Mouse (Mus musculus) layer of hippocampus, adult 18-20 months (tissue): Measurements from ENCODE around the gene Nid2. TPM values are rescaled to one million over a fixed set of nuclear protein-coding genes. Genes with fewer than 3 reads are reported as not detected.

Source experiments
- DNase-seq, 2 experiments: peaks; one replicate each; pipeline ENCODE4 v3.0.0; 2022; ENCODE audit warnings: low spot score in 2 of 2
- long read RNA-seq: library from polyadenylated mRNA; stranded (forward); transcript quantifications from one replicate; pipeline ENCODE4 v2.0.0, GENCODE M21; 2021
- total RNA-seq, 2 experiments: library from RNA; stranded (reverse); gene quantifications; 2 replicates each; pipeline ENCODE4 v1.2.3; 2021

Nid2 gene
- 1 to 10 TPM; 1.6 to 3.0 TPM for total RNA-seq
- long read RNA-seq, full-length matches to known transcripts: 2 of 3 reads
- long read RNA-seq, partial matches to known transcripts: 0 of 3 reads
- long read RNA-seq, other reads (novel, unspliced or antisense): 1 of 3 reads

- DNase-seq: peak; percentile 14 to 53
Observed at GRCm38 (mm10) chr14:19751025-19751771, at the start of gene Nid2. Nid2 (plus strand) TSS chr14:19751265.

DNA sequence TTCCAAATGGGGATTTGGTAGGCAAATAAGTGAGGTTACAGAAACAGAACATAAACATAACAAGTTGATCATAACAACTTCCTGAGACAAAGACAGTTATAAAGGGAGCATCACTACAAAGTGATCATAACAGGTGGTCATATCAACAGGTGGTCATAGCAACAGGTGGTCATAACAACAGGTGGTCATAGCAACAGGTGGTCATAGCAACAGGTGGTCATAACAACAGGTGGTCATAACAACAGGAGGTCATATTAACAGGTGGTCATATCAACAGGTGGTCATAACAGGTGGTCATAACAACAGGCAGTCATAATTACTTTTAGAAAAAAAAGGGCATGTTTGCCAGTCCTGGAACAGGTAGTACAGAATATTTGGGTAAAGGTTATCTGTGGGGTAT, 49.5 kb upstream of the Nid2 start:
- DNase-seq: no peak

DNA sequence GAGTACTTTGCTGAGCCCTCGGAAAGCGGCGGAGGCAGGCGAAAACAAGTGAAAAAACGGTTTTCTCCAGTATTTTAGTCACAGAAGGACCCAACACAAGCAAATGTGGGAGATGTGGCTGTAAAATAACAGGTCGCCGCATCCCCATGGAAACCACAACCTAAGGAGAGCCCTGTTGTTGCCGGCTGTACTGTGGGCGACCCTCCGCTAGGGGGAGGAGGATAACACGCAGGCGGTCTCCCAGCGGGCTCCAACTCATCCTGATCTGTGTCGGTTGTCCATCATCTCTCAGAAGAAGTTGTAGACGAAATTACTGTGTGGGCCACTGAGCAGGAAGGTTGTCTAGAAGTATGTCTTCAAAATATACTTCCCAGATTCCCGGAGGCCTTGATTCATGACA, 45.4 kb upstream of the Nid2 start:
- peak; percentile 23 to 83 for DNase-seq

DNA sequence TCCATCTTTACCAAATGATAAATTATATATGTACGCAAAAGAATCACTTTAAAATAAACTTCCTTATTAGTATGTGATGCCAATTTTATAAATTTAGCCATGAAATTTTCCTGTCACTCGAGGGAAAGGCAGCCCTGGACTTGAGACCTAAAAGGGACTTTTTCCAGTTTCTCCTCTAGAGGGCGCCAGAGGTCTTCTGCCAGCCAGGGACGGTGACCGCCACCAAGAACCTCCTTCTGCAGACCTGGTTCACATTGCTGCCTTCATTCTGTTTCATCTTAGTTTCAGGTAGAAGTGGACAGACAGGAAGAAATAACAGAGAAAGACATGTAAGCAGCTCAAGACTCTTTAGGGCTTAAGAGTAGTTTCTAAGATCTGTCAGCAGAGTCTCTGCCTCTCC, 44.6 kb upstream of the Nid2 start:
- DNase-seq: peak; percentile 58 to 82

DNA sequence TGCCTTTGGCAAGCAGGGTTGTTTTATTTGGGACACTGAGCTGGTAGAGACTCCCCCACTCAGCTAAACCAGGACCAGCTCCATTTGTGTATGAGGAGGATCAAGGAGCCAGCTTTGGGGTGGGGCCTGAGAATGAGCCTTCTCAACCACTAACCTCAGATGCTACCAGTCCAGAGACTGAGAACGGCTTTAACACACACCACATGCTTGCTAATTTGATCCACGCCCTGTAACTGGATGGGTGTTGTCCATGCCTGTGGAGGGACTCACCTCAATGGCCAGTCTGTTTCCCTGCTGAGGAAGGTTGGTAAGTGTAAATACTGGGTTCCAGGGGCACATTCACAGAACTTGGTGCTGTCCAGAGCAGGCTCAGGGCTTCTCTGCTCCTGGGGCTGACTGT, 44.1 kb upstream of the Nid2 start:
- no peak for DNase-seq

DNA sequence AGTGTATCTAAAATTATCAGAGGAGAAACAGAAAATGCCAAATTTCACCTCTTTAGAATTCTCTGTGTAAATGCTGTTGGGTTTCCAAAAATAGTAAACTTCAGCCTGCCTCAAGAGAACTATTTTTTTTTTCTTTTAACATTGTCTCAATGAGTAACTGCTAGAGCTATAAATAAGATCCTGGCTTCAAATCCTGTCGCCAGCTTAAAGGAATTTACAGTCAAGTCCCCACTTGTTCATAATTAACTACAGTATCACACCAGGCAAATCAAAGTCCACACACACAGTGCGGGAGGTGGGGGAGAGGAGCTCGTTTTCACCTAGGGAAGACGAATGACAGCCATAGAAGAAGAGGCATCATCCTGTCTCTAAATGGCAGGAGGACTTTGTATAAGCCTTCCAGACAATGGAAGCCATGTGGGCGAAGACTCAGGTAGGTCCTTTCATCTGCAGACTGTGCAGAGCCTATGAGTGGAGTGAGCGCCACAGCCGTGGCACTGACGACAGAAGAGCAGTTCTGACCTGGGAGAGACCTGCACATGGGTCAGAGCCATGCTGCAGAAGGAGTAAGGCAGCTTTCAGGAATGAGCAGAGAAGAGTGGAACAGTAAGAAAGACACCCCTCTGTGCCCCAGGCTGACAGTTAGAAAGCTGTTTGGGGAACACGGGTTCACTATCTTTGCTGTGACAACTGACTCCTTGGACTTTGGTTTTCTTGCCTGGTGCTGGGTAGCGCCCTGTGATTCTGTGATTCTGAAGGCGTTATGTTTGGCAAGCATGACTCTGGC, 43.2 kb upstream of the Nid2 start:
- no peak for DNase-seq

DNA sequence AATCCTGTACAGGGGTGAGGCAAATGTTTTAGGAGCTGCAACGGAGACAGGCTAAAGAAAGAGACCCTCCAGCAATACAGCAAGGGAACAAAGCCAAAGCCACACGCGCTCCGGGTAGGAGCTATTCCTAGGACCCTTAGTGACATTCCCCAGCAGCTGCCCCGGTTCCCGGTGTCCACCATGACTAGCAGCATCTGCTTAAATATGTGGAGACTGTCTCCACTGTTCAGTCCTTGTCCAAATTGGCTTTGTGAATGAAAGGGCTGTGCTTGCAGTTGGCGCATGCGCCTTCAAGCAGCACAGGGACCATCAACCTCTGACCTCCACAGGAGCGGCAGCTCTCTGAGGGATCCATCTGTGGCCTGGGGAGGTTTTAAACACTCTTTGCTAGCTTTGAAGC, 41.9 kb upstream of the Nid2 start:
- no peak for DNase-seq

DNA sequence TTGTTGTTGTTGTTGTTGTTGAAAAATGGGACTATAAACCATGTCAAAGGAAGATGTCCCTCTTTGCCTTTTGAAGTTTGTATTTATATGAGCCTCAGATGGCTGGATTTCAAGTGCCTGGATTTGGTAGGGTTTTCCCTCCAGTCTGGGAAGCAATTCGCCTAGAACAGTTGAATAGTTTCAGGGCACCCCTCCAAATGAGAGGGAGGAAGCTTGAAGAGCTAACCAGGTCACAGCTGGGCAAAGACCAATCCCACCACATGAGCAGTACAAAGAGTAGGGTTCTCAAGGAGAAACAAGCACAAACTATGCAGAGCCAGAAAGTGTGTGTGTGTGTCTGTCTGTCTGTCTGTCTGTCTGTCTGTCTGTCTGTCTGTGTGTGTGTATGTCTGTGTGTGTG, 39.3 kb upstream of the Nid2 start:
- no peak for DNase-seq

- no peak for DNase-seq
Observed at GRCm38 (mm10) chr14:19713067-19713466, 38.0 kb upstream of the Nid2 start.

GRCm38 (mm10) chr14:19719077-19719476, 32.0 kb upstream of the Nid2 start:
- no peak for DNase-seq

DNA sequence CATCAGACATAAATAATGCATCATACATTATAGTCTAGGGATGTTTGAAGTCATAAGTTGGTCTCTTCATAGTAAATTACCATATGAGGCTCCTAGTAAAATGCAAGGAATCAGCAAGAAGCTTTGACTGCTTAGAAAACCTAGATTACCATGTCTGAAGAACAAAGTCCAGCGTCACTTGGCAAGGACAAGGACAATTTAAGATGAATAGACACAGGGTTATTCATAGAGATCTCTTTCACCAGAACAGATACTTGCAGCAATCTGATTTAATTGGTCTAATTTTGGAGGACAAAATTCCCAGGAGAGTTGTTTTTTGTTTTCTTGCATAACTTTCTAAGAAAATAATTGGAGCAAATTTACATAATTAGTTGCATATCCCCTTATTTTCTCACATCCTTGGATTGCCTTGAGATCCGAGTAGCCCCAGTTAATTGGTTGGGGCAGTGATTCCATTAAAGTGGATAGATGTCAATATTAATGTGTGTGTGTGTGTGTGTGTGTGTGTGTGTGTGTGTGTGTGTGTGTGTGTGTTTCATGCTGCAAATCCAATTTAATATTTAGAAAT, 30.9 kb upstream of the Nid2 start:
- DNase-seq: no peak

DNA sequence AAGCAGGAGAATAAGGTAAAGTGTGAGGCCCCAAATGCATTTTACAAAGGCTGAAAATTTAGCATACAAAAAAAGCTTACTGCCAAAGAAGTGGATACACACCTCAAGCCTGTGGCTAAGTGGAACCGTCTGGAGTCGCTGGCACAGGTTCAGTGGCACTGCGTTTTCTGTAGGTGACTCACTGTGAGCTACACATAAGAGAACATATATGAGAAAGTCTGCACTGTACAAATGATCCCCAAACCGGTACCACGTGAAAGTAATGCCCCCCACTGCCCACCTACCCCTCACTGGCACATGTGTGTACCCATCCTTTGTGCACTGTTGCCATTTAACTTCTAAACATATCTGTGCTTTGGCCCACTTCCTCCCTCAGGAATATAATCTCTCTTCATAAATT, 22.8 kb upstream of the Nid2 start:
- DNase-seq: no peak

GRCm38 (mm10) chr14:19728737-19729136, 22.3 kb upstream of the Nid2 start:
- no peak for DNase-seq

DNA sequence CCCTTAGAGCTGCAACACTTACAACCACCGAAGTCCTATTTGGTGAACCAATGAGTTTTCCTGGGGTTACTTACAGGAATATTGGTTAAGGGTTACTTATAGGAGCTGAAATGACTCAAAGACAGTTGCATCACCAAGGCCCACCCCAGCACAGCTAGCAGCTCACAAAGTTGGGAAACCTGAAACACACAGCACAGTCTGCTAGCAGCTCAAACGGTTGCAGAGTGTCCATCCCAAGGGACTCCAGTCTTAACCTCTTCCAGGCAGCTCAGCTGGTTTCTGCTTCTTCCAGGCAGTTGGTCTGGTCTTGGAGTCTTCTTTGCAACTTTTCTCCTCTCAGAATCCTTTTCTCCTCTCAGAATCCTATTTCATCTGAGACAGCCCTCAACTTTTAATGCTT, 19.0 kb upstream of the Nid2 start:
- no peak for DNase-seq

- DNase-seq: no peak
Observed at GRCm38 (mm10) chr14:19733490-19734282, 17.4 kb upstream of the Nid2 start.

DNA sequence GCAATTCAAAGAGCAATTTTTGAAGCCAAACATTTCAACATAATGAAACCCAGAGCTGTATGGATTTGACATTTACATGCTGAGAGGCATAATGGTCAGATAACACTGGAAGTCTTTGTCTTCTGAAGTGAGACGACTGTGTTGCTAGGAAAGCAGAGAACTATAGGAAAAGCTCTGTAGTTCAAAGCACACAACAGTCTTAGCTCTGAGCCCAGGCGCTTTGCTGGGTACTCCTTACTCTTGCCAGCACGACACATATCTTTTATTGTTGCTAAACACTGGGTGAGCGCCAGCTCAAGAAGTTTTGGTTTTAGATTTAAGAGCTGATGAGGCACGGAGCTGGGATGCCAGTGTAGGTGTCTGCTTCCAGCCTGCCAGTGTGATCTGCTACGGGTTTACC, 15.8 kb upstream of the Nid2 start:
- peak in 1 of 2 experiments; percentile 13 for DNase-seq

DNA sequence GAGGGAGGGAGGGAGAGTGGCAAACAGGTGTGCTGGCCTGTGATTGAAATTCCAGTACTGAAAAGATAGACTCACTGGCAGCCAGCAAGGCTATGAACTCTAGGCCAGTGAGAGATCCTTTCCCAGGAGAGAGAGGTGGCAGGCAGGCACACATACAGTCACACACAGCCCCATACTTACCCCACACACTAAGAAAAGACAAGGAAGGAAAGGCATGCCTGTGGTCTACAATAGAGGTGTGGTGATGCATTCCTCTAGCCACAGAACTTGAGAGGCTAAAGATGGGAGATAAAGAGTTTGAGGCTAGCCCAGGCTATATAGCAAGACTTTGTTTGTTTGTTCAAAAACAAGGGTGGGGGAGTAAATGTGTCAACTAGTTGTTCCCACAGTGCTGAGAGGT, 13.5 kb upstream of the Nid2 start:
- DNase-seq: no peak

DNA sequence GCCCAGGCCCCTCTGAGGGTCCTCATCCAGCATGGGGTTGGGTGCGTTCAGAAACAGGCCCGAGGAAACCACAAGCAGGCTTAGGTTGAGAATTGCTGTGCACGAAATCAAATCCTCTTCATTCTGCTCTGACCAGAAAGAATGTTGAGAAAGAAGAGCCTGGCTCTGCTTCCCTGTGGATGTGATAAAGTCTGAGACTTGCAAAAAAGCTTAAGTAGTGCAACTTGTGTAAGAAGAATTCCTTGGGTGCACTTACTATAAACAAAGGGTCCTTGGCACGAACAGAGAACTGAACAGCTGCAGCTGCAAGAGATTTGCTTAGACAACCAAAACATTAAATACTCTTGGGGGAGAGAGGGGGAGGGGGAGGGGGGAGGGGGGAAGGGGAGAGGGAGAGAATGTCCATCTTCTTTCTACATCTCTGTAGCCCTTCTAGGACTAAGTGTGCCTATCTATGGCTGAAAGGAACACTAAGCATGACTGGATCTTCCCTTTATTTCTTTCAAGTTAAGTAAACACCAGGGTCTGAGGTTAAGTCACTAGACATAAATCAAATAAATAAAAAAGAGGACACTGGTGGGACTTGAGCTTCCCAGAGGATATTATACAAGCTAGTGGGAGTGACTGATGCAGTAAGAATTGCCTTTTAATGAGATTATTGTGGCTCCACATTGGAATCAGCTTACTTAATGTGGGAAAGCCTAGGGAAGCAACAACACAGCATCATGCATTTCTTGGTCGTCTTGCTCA, 12.8 kb upstream of the Nid2 start:
- DNase-seq: no peak

GRCm38 (mm10) chr14:19739416-19740146, 11.5 kb upstream of the Nid2 start:
- no peak for DNase-seq
